Mouse (Mus musculus) lung, adult 2 months (tissue): Measurements from ENCODE around the gene Gm28635. TPM values are rescaled to one million over a fixed set of nuclear protein-coding genes. Genes with fewer than 3 reads are reported as not detected.
A peak's percentile ranks its signal among the peaks of the same experiment; 100 is the strongest.
"Not testable (repeated sequence)": the region's sequence is repeated elsewhere in the genome, so short reads cannot be mapped to it uniquely, and the experiment has no call there.

Experiments used
- DNase-seq: peaks from one replicate; pipeline ENCODE4 v3.0.0; 2022
- H3K4me1 ChIP-seq: fragments of 200-500 bp; 2 replicates; pipeline ENCODE4 v1.6.1; 2011; ENCODE audit warnings: low read length; ENCODE audit not compliant: control insufficient read depth, insufficient read depth
- H3K4me3 ChIP-seq: fragments of 200-500 bp; replicated peaks from 2 replicates; pipeline ENCODE3; 2011; ENCODE audit warnings: low read depth, mild to moderate bottlenecking, control low read depth, low read length; ENCODE audit errors: extremely low read depth
- CTCF ChIP-seq: fragments of 200-500 bp; IDR thresholded peaks from 2 replicates; pipeline ENCODE4 v1.5.1; 2011; ENCODE audit warnings: mild to moderate bottlenecking, low read length, control low read depth; ENCODE audit not compliant: insufficient read depth
- POLR2A ChIP-seq: fragments of 200-500 bp; IDR thresholded peaks from 2 replicates; pipeline ENCODE4 v1.6.1; 2011; ENCODE audit warnings: low read depth, mild to moderate bottlenecking, control low read depth, low read length, borderline replicate concordance; ENCODE audit errors: extremely low read depth
- WGBS: fragments of 180-500 bp; shearing (Covaris S2); methylation state at CpG from one replicate; pipeline ENCODE4 v1.1.7; 2018; 5-methylcytosine and 5-hydroxymethylcytosine counted together
- polyA plus RNA-seq: library from polyadenylated mRNA; depleted of rRNA; stranded (reverse); fragments of >200 nt; gene quantifications from 2 replicates; pipeline ENCODE4 v1.2.3, GENCODE M21; 2012

Gene Gm28635
- polyA plus RNA-seq, 1 experiment, result not detected

- WGBS, result 61% methylated on average over 5 of the region's 5 CpGs
- no peak for DNase-seq
- no peak for TF ChIP-seq POLR2A
- no peak for TF ChIP-seq CTCF
- no peaks in the 10 kb centered on the region for H3K4me1 ChIP-seq
- no peak overlapping the region for H3K4me3 ChIP-seq
Measured at GRCm38 (mm10) chr2:84695007-84695695, 17.3 kb upstream of the Gm28635 start.

GRCm38 (mm10) chr2:84690050-84690449 is 12.2 kb upstream of the Gm28635 start:
- WGBS, result 82% methylated on average over 12 of the region's 12 CpGs
- no peak overlapping the region for H3K4me3 ChIP-seq
- TF ChIP-seq POLR2A (no peak), CTCF (no peak)
- no peaks in the 10 kb centered on the region for H3K4me1 ChIP-seq
- DNase-seq, result no peak

DNA sequence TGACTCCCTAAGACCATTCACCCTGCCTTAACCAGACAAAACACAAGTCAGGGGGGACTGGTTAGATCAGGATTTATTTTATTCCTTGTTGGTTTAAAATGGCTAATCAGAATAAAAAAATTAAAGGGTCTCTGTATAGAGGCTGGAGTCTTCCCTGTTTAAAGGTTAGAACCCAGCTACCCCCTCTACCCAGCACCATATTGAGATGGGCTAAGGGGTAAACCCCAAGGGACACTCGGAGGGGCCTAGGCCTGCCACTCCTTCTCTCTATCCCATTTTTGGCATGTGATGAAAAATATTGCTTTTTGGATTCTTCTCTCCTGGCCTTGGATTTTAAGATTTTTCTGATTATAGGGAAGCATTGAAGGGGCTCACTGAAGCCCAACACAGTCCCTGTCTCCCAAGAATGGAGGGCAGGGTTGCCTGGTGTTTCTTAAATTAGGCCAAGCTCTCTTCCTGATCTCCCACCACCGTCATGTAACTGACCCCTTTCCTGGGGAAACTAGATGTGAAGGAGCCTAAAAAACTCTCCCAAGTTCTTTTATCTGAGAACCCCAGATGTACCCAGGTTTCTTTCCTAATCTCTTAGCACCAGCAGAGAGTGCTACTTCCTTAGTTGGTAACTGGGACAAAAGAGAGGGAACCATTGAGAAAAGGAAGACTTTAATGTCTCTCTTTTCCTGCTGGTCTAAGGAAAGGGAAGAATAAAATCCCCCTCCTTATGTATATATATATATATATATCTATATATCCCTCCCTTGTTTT is 10.4 kb upstream of the Gm28635 start:
- TF ChIP-seq CTCF (no peak), POLR2A (no peak)
- no peak for DNase-seq
- WGBS, result 78% methylated on average over 2 of the region's 2 CpGs
- Histone ChIP-seq H3K4me1 (no peaks in the 10 kb centered on the region), H3K4me3 (no peak overlapping the region)

DNA sequence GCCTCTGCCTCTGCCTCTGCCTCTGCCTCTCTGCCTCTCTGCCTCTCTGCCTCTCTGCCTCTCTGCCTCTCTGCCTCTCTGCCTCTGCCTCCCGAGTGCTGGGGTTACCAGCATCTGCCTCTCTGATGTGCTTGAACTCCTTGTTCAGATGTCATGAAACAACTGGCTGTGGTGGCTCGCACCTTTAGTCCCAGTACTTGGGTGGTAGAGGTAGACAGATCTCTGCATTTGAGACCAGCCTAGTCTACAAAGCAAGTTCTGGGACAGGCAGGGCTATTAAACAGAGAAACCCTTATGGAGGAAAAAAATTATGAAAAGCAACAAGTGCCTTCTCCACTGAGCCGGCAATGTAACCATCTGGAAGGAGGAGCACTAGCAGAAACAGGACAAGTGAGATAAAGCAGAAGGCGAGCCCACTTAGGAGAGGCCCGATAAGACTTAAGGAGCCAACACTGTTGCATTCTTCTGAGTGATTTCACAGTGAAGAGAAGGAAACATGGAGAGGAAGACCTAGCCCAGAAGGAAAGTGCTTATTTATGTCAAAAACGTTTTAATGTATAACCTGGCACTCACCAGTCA is 4.9 kb upstream of the Gm28635 start:
- no peaks in the 10 kb centered on the region for H3K4me1 ChIP-seq
- 59% methylated on average over 6 of the region's 6 CpGs for WGBS
- DNase-seq, result no peak
- TF ChIP-seq POLR2A, result no peak
- H3K4me3 ChIP-seq, result no peak overlapping the region

DNA sequence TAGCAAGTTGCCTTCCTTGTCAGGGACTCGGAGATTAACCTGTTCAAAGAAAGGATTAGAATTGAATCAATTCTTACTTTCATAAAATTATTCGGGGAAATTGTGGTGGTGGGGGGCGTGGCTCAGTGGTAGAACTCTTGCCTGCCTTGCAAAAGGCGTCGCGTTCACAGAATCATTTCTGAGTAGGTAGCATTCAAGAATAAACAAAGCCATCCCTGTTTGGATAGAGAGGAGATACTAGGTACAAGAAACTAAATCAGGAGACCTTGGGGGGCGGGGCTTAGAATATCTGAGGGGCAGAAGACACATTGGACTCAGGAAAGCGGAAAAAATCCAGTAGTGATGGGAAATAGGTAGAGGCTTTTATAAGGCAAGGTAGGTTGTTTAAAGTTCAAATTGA is 1.2 kb upstream of the Gm28635 start, which contains the start of gene Tmx2:
Gene Tmx2, minus strand, starts transcription at position 125 of the 400 bp plus-strand sequence.
- WGBS, result 12% methylated on average over 8 of the region's 8 CpGs

DNA sequence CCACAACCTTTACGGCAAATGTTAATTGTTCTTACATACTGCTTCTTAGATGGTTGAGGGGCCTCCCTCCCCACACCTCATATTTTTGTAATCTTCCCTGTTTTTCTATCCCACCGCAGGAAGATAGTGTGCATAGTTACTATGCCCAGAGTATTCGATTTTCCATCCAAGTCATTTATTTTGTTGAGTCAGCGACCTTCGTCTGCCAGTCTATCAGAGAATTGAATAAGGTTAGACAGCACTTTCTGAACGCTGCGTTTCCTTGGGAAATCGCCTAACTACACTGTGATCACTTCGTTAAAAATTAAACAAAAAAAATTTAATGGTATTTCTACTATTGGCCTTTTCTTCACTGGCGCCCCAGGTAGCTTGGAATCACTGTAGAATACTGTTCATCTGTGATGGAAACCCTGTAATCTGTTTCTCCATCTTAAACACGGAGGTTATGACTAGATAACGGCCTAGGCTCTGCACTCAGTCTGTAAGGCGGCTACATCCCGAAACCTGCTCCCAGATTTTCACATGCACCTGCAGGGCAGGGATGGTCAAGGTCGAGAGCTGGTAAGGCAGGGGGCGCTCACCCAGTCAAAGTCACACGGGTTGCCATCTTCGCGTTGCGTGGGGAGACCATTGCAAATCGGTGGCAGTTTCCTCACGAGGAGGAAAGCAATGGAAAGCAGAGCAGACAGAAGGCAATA is 422 bp downstream of the Gm28635 start:
- peak overlapping the region; percentile 91 for H3K4me3 ChIP-seq
- TF ChIP-seq CTCF (0 out of 2 replicates have a peak, but pooled peaks have one; percentile 29), POLR2A (no peak)
- DNase-seq, result no peak
- WGBS, result 8% methylated on average over 22 of the region's 22 CpGs
- no peaks in the 10 kb centered on the region; the same call in 1 of the 2 replicates for H3K4me1 ChIP-seq

More for the DNA sequence above, 1.2 kb upstream of the Gm28635 start, which contains the start of gene Tmx2:
- H3K4me1 ChIP-seq, result no peaks in the 10 kb centered on the region; the same call in 1 of the 2 replicates
- DNase-seq, result no peak
- TF ChIP-seq POLR2A, result no peak
- TF ChIP-seq CTCF, result no peak
- H3K4me3 ChIP-seq, result peak within 1 kb of the TSS; percentile 70

DNA sequence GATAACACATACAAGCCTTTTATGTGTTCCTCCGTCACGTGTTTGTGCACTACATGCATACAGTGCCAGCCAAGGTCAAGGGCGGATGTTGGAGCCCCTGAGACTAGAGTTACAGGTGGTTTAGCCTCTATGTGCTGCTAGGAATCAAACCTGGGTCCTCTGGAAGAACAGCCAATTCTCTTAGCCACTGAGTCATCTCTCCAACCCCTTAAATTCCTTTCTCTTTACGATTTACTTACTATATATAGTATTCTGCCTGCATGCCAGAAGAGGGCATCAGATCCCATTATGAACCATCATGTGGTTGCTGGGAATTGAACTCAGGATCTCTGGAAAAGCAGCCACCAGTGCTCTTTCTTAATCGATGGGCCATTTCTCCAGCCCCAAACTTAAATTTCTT is 6.3 kb downstream of the Gm28635 start:
- 73% methylated on average over 4 of the region's 5 CpGs for WGBS
- not testable (repeated sequence) for H3K4me1 ChIP-seq, DNase-seq, H3K4me3 ChIP-seq

DNA sequence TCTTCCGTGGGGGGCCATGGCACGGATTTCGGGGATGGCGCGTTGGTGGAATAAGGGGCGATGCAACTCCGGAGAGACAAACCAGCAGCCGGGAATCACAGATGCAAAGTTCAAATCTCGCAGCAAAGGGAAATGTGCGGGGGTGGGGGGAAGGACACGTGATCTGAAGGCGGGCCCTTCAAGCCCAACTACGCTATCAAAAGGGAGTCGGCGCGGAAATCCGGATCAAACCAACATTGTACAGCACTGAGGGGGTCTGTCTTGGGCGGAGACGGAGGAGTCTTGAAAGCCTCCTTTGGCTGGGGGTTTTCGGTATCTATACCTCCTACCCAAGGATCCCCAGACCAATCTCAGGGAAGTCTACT is 7.3 kb downstream of the Gm28635 start, which contains the start of gene Selenoh:
Gene Selenoh, minus strand, starts transcription at position 202 of the 365 bp plus-strand sequence.
- TF ChIP-seq POLR2A (peak; percentile 63; the same call in 1 of the 2 replicates), CTCF (no peak)
- peak; percentile 71 for DNase-seq
- under 1% methylated on average over 20 of the region's 20 CpGs for WGBS
- Histone ChIP-seq H3K4me1 (no peaks in the 10 kb centered on the region; the same call in 1 of the 2 replicates), H3K4me3 (peak within 1 kb of the TSS; percentile 70)
